Mouse (Mus musculus): Measurements from ENCODE around the gene Gm5538. TPM values are rescaled to one million over a fixed set of nuclear protein-coding genes. Genes with fewer than 3 reads are reported as not detected.

Gm5538 gene
- not detected for total RNA-seq (2021)

- DNase-seq (ENCODE audit: extremely low spot score in 1 of 2, low spot score in 1 of 2): no peak
Observed at GRCm38 (mm10) chr3:59729490-59729889, at the start of gene Gm5538. Gene Gm5538, plus strand, starts transcription at chr3:59729790.

GRCm38 (mm10) chr3:59697391-59697790 lies 32.2 kb upstream of the Gm5538 start:
- no peak for DNase-seq (ENCODE audit: extremely low spot score in 1 of 2, low spot score in 1 of 2)

GRCm38 (mm10) chr3:59702614-59703110 lies 26.9 kb upstream of the Gm5538 start:
- DNase-seq (ENCODE audit: extremely low spot score in 1 of 2, low spot score in 1 of 2): no peak

- no peak for DNase-seq (ENCODE audit: extremely low spot score in 1 of 2, low spot score in 1 of 2)
Observed at GRCm38 (mm10) chr3:59739866-59740265, 10.3 kb downstream of the Gm5538 start.

GRCm38 (mm10) chr3:59744181-59744580 lies 14.6 kb downstream of the Gm5538 start:
- peak in 1 of 2 experiments; percentile 13 for DNase-seq (ENCODE audit: extremely low spot score in 1 of 2, low spot score in 1 of 2)

Other genes with a start within 250 kb of the Gm5538 start
- gene Gm8298, start 131.3 kb downstream of the Gm5538 start, total RNA-seq (2021): not detected
- gene C130079G13Rik, start 195.4 kb downstream of the Gm5538 start, total RNA-seq (2021): not detected